21 mouse cellular contexts compared by ENCODE assay signal in genomic region chr10:98231705-98232235, GRCm38 (mm10).
A peak's percentile ranks its signal among the peaks of the same experiment; 100 is the strongest.
DNase-seq lines count a peak whose midpoint lies in the region; ATAC-seq and TF ChIP-seq lines count a peak whose summit lies in the region.
"Had no signal": no experiment of that assay in that cellular context is flagged by ENCODE, and none has a peak within 500 bp of the region (broad histone marks: within the 10 kb centered on the region; RNA-seq: fewer than 3 reads in every experiment).

No protein-coding gene starts in this region.

- H3K27ac ChIP-seq in hindbrain, embryonic 10.5 days, result no peak overlapping the region
- H3K27ac ChIP-seq in hindbrain, postnatal 0 days, result no peak overlapping the region
- H3K27ac ChIP-seq in forebrain, embryonic 15.5 days (replicated peaks), result no peak overlapping the region
- H3K27ac ChIP-seq: heart, embryonic 10.5 days; kidney, embryonic 15.5 days; liver, embryonic 15.5 days; macrophage; midbrain, embryonic 10.5 days had no signal

- no peak overlapping the region for H3K4me2 ChIP-seq in hindbrain, postnatal 0 days (ENCODE audit: low read depth, low read length)
- no peak overlapping the region for H3K4me2 ChIP-seq in forebrain, embryonic 15.5 days (replicated peaks)
- H3K4me2 ChIP-seq: kidney, embryonic 15.5 days; liver, embryonic 15.5 days had no signal

- DNase-seq in hindbrain, embryonic 10.5 days (ENCODE audit: low spot score), result peak; percentile 19
- no peak for DNase-seq in hindbrain, postnatal 0 days (ENCODE audit: low spot score)
- peak; percentile 34 for DNase-seq in embryo, embryonic 11.5 days (ENCODE audit: low read depth, low spot score)
- peak; percentile 84 for DNase-seq in forelimb bud, embryonic 11.5 days (ENCODE audit: low read depth, low spot score)
- DNase-seq in mesoderm, embryonic 11.5 days (ENCODE audit: low read depth, low spot score), result peak; percentile 70
- DNase-seq in lung, postnatal 14 days, result no peak
- DNase-seq: adrenal gland, postnatal 10 days; cerebellum, adult 8-10 months; cerebellum, postnatal 36 days; forebrain, postnatal 0 days; heart, postnatal 4 days; kidney, adult 11 months; kidney, postnatal 36 days; liver; thymus, postnatal 14 days had no signal

- ATAC-seq in hindbrain, postnatal 0 days, result no peak
- ATAC-seq in forebrain, embryonic 15.5 days (replicated peaks), result no peak
- ATAC-seq: forebrain, postnatal 0 days had no signal

- H3K4me1 ChIP-seq in hindbrain, embryonic 10.5 days (replicated peaks), result no peaks in the 10 kb centered on the region
- no peaks in the 10 kb centered on the region for H3K4me1 ChIP-seq in hindbrain, postnatal 0 days (ENCODE audit: insufficient read depth, low read length)
- no peaks in the 10 kb centered on the region for H3K4me1 ChIP-seq in forebrain, embryonic 15.5 days
- H3K4me1 ChIP-seq: heart, embryonic 10.5 days; kidney, embryonic 15.5 days; liver, embryonic 15.5 days; midbrain, embryonic 10.5 days had no signal

- H3K27me3 ChIP-seq in hindbrain, embryonic 10.5 days (ENCODE audit: insufficient read depth, poor library complexity, severe bottlenecking), result no peaks in the 10 kb centered on the region
- H3K27me3 ChIP-seq in hindbrain, postnatal 0 days (ENCODE audit: insufficient read depth, low read length), result no peaks in the 10 kb centered on the region
- no peaks in the 10 kb centered on the region for H3K27me3 ChIP-seq in forebrain, embryonic 15.5 days
- H3K27me3 ChIP-seq: kidney, embryonic 15.5 days; liver, embryonic 15.5 days had no signal

- no peak overlapping the region for H3K9ac ChIP-seq in hindbrain, postnatal 0 days (replicated peaks; ENCODE audit: low read length)
- H3K9ac ChIP-seq in forebrain, embryonic 15.5 days (replicated peaks), result no peak overlapping the region
- H3K9ac ChIP-seq: forebrain, postnatal 0 days; kidney, embryonic 15.5 days; liver, embryonic 15.5 days had no signal

- H3K36me3 ChIP-seq in hindbrain, embryonic 10.5 days, result no peaks in the 10 kb centered on the region
- H3K36me3 ChIP-seq in hindbrain, postnatal 0 days (ENCODE audit: insufficient read depth, low read length), result no peaks in the 10 kb centered on the region
- H3K36me3 ChIP-seq in forebrain, embryonic 15.5 days, result no peaks in the 10 kb centered on the region
- H3K36me3 ChIP-seq: heart, embryonic 10.5 days; kidney, embryonic 15.5 days; liver, embryonic 15.5 days; midbrain, embryonic 10.5 days had no signal

- no peak overlapping the region for H3K4me3 ChIP-seq in hindbrain, embryonic 10.5 days
- H3K4me3 ChIP-seq in hindbrain, postnatal 0 days (ENCODE audit: low read length), result no peak overlapping the region
- no peak overlapping the region for H3K4me3 ChIP-seq in forebrain, embryonic 15.5 days
- H3K4me3 ChIP-seq: heart, embryonic 10.5 days; kidney, embryonic 15.5 days; liver, embryonic 15.5 days; midbrain, embryonic 10.5 days had no signal

- no peaks in the 10 kb centered on the region for H3K9me3 ChIP-seq in hindbrain, embryonic 10.5 days
- no peaks in the 10 kb centered on the region for H3K9me3 ChIP-seq in hindbrain, postnatal 0 days (ENCODE audit: low read length)
- no peaks in the 10 kb centered on the region for H3K9me3 ChIP-seq in forebrain, embryonic 15.5 days
- H3K9me3 ChIP-seq: heart, embryonic 10.5 days; kidney, embryonic 15.5 days; liver, embryonic 15.5 days; midbrain, embryonic 10.5 days had no signal

- no peak for TF ChIP-seq CTCF in hindbrain, postnatal 0 days (IDR thresholded peaks at IDR 0.05; ENCODE audit: low read depth)

- 65% methylated on average over 4 of the region's 4 CpGs for WGBS in hindbrain, embryonic 10.5 days
- WGBS in hindbrain, postnatal 0 days, result 73% methylated on average over 4 of the region's 4 CpGs
- 80% methylated on average over 4 of the region's 4 CpGs for WGBS in forebrain, embryonic 15.5 days

Comparison
In these comparisons a context has a peak if more than half of its experiments do, and no peak if none do; other contexts are left out.
1. DNase-seq: peak in hindbrain, embryonic 10.5 days (single experiment), embryo, embryonic 11.5 days (single experiment), forelimb bud, embryonic 11.5 days (single experiment) and mesoderm, embryonic 11.5 days (single experiment); none in hindbrain, postnatal 0 days (single experiment) and lung, postnatal 14 days (single experiment).